Mouse (Mus musculus) embryonic facial prominence, embryonic 11.5 days (tissue): Measurements from ENCODE around the gene Xrn2. TPM values are rescaled to one million over a fixed set of nuclear protein-coding genes. Genes with fewer than 3 reads are reported as not detected.
A peak's percentile ranks its signal among the peaks of the same experiment; 100 is the strongest.

Experiments
- ATAC-seq: fragments of 200-750 bp; cut with Nextera tagmentation; replicated peaks from 2 replicates; pipeline ENCODE4 v1.8.0; 2017; ENCODE audit warnings: low read depth; ENCODE audit not compliant: insufficient number of reproducible peaks, low FRiP score, low TSS enrichment
- DNase-seq: peaks from one replicate; pipeline ENCODE4 v3.0.0-alpha.2; 2015; ENCODE audit warnings: low spot score
- H3K27ac ChIP-seq: fragments of 300-500 bp; sonication (generic); replicated peaks from 2 replicates; pipeline ENCODE4 v1.5.1; 2014; ENCODE audit warnings: mild to moderate bottlenecking, low read depth, low read length, control low read depth
- H3K27me3 ChIP-seq: fragments of 300-500 bp; sonication (generic); 2 replicates; pipeline ENCODE4 v1.6.1; 2014; ENCODE audit warnings: mild to moderate bottlenecking, low read length, moderate library complexity, mixed read lengths; ENCODE audit not compliant: control insufficient read depth, insufficient read depth
- H3K36me3 ChIP-seq: fragments of 300-500 bp; sonication (generic); replicated peaks from 2 replicates; pipeline ENCODE4 v1.6.1; 2014; ENCODE audit warnings: low read depth, mild to moderate bottlenecking, low read length, moderate library complexity, mixed read lengths; ENCODE audit not compliant: control insufficient read depth, insufficient read depth
- H3K4me1 ChIP-seq: fragments of 300-500 bp; sonication (generic); 2 replicates; pipeline ENCODE4 v1.6.1; 2014; ENCODE audit warnings: low read length, mixed read lengths; ENCODE audit not compliant: control insufficient read depth, insufficient read depth
- H3K4me2 ChIP-seq: fragments of 300-500 bp; sonication (generic); 2 replicates; pipeline ENCODE4 v1.6.1; 2014; ENCODE audit warnings: low read depth, mild to moderate bottlenecking, control low read depth, low read length, moderate library complexity
- H3K4me3 ChIP-seq: fragments of 300-500 bp; sonication (generic); 2 replicates; pipeline ENCODE4 v1.5.1; 2014; ENCODE audit warnings: low read depth, low read length, control low read depth
- H3K9ac ChIP-seq: fragments of 300-500 bp; sonication (generic); replicated peaks from 2 replicates; pipeline ENCODE4 v1.6.1; 2014; ENCODE audit warnings: mild to moderate bottlenecking, control low read depth, low read length
- H3K9me3 ChIP-seq: fragments of 300-500 bp; sonication (generic); replicated peaks from 2 replicates; pipeline ENCODE4 v1.6.1; 2016; ENCODE audit warnings: mild to moderate bottlenecking, low read length, inconsistent platforms, mixed read lengths; ENCODE audit not compliant: control insufficient read depth
- WGBS: fragments of 180-500 bp; shearing (Covaris S2); extraction: QIAGEN DNeasy Blood & Tissue Kit; methylation state at CpG from one replicate; pipeline ENCODE4 v1.1.7; 2014; 5-methylcytosine and 5-hydroxymethylcytosine counted together
- polyA plus RNA-seq: library from polyadenylated mRNA; unstranded; fragments of >200 nt; fragmentation: Nextera tagmentation; extraction: Ambion mirVana; gene quantifications from 2 replicates; pipeline ENCODE4 v1.2.1, GENCODE M21; 2014

Gene Xrn2
- polyA plus RNA-seq, 1 experiment from 2014 or later: 128 TPM

- no peak for DNase-seq
- no peaks in the 10 kb centered on the region for H3K36me3 ChIP-seq
- H3K4me2 ChIP-seq: no peak overlapping the region
- H3K9me3 ChIP-seq: no peaks in the 10 kb centered on the region
- no peak overlapping the region for H3K27ac ChIP-seq
- WGBS: 36% methylated on average over 1 of the region's 1 CpGs
- no peak overlapping the region for H3K4me3 ChIP-seq
- H3K9ac ChIP-seq: no peak overlapping the region
- ATAC-seq: no peak
- H3K27me3 ChIP-seq: no peaks in the 10 kb centered on the region
- H3K4me1 ChIP-seq: no peaks in the 10 kb centered on the region
Measured at GRCm38 (mm10) chr2:147069077-147069476, 56.3 kb downstream of the Xrn2 start.

DNA sequence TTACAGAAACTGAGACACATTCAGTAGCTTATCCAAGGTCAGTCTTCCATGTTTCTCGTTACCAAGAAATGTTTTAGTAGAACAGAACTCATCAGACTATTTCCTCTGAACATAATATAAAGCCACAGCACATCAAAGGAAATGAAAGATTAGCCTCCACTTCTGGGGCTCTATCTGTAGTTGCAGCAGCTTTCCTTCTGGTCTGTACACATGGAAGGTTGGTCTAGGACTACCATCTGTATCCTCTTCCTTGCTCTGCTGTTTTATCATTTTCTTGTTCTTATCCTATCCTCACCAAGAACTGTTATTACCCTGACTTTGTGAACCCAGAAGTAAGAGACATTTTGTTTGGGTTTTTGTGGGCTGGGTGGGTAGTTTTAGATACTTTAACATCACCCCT, 57.5 kb downstream of the Xrn2 start:
- no peak for ATAC-seq

DNA sequence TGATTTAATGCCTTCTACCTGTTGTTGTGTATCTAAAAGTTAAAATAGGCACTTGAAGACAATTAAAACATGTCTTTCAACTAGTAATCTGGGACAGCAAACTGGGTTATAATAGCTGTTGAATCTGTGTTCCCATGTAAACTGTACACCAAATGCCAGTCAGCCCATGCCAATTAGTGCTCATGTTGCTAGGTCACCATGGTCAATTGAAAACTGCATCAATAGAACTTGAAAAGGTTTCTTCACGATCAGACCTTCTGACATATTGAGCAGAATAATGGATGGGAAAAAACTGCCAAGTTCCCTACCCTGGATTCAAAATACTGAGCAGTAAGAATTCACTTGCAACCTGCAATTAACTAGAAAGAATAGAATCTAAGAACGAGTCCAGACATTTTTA, 61.2 kb downstream of the Xrn2 start:
- H3K9me3 ChIP-seq: no peaks in the 10 kb centered on the region
- ATAC-seq (no peak), DNase-seq (no peak)
- H3K4me3 ChIP-seq: no peak overlapping the region
- no peak overlapping the region for H3K9ac ChIP-seq
- WGBS: 72% methylated on average over 2 of the region's 2 CpGs
- no peaks in the 10 kb centered on the region for H3K27me3 ChIP-seq
- no peaks in the 10 kb centered on the region for H3K4me1 ChIP-seq
- no peak overlapping the region for H3K27ac ChIP-seq
- no peak overlapping the region for H3K4me2 ChIP-seq
- H3K36me3 ChIP-seq: no peaks in the 10 kb centered on the region

More for the DNA sequence above, 57.5 kb downstream of the Xrn2 start:
- no peak overlapping the region for H3K4me3 ChIP-seq
- no peak for DNase-seq
- no peak overlapping the region for H3K27ac ChIP-seq
- no peaks in the 10 kb centered on the region for H3K27me3 ChIP-seq
- no peak overlapping the region for H3K9ac ChIP-seq
- H3K4me1 ChIP-seq: no peaks in the 10 kb centered on the region
- no peak overlapping the region for H3K4me2 ChIP-seq
- H3K9me3 ChIP-seq: no peaks in the 10 kb centered on the region
- WGBS: 85% methylated on average over 1 of the region's 1 CpGs
- no peaks in the 10 kb centered on the region for H3K36me3 ChIP-seq

DNA sequence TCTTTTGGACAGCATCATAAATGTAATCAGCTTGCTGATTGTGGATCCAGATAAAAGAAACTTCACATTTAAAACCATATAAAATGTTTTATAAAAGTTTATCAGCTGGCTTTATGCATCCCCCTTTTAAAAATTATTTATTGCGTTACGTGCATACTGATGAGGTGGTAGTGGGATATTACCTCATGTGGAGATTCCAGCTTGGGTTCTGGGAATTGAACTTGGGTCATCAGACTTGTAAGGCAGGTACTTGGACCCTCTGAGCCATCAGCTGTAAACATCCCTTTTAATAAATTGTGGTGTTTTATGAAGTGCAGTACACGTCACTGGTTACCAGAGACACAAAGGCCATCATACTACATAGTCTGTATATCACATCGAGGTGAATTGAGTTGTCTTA, 61.6 kb downstream of the Xrn2 start:
- DNase-seq (no peak), ATAC-seq (no peak)
- 88% methylated on average over 4 of the region's 4 CpGs for WGBS
- H3K9me3 ChIP-seq: no peaks in the 10 kb centered on the region
- no peak overlapping the region for H3K27ac ChIP-seq
- no peaks in the 10 kb centered on the region for H3K4me1 ChIP-seq
- H3K9ac ChIP-seq: no peak overlapping the region
- H3K27me3 ChIP-seq: no peaks in the 10 kb centered on the region
- H3K4me2 ChIP-seq: no peak overlapping the region
- H3K4me3 ChIP-seq: no peak overlapping the region
- H3K36me3 ChIP-seq: no peaks in the 10 kb centered on the region

GRCm38 (mm10) chr2:147082391-147082790, 69.6 kb downstream of the Xrn2 start:
- DNase-seq (no peak), ATAC-seq (no peak)
- Histone ChIP-seq H3K9me3 (no peaks in the 10 kb centered on the region), H3K36me3 (no peaks in the 10 kb centered on the region), H3K4me2 (no peak overlapping the region), H3K9ac (no peak overlapping the region), H3K27me3 (peaks cover 38% of the 10 kb centered on the region), H3K4me1 (peaks cover 8% of the 10 kb centered on the region), H3K27ac (no peak overlapping the region), H3K4me3 (no peak overlapping the region)
- WGBS: 59% methylated on average over 4 of the region's 4 CpGs

- peaks cover 40% of the 10 kb centered on the region for H3K27me3 ChIP-seq
- 1% methylated on average over 64 of the region's 72 CpGs for WGBS
- ATAC-seq (peak; percentile 48), DNase-seq (peak; percentile 32)
- peak overlapping the region; percentile 2; the same call in 1 of the 2 replicates for H3K4me3 ChIP-seq
- no peak overlapping the region; the same call in 1 of the 2 replicates for H3K9ac ChIP-seq
- H3K4me1 ChIP-seq: peaks cover 8% of the 10 kb centered on the region
- no peak overlapping the region for H3K27ac ChIP-seq
- no peaks in the 10 kb centered on the region for H3K36me3 ChIP-seq
- H3K9me3 ChIP-seq: no peaks in the 10 kb centered on the region
- peak overlapping the region; percentile 7 for H3K4me2 ChIP-seq
Measured at GRCm38 (mm10) chr2:147083471-147084365, 70.9 kb downstream of the Xrn2 start.

DNA sequence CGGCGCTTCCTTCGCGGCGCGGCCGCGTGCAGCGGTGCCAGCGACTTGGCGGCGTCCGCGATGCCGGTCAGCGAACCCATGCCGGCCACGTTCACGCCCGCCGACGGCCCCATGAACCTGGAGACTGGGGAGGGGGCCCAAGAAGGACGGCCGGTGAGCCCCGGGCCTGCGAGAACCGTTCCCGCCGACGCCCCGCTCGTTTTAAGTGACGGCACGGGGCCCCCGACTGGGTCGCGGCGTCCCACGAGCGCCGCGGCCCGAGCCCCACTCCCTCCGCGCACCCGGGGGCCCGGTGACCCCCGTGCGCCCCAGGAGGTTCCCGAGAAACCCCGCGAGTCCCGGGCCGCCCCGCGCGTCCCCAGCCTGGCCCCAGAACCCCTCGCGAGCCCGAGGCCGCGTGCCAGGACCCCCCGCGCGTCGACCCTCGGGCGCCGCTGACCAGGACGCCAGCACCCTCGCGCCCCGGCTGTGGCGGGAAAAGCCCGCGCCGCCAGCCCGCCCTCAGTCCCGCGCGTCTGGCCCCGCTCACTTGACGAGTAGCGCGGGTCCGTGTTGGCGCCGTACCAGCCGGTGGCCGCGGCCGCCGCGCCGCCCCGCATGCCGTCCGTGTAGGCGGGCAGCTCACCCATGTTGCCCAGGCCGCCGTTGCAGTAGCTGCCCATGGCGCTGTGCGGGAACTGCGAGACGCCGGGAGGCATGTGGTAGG, 71.7 kb downstream of the Xrn2 start:
- DNase-seq (no peak), ATAC-seq (0 out of 2 replicates have a peak, but pooled peaks have one; percentile 45)
- H3K36me3 ChIP-seq: no peaks in the 10 kb centered on the region
- peak overlapping the region; percentile 39; the same call in 1 of the 2 replicates for H3K4me2 ChIP-seq
- peak overlapping the region; percentile 23 for H3K4me3 ChIP-seq
- no peaks in the 10 kb centered on the region for H3K9me3 ChIP-seq
- no peak overlapping the region for H3K27ac ChIP-seq
- under 1% methylated on average over 87 of the region's 106 CpGs for whole genome bisulfite sequencing
- H3K4me1 ChIP-seq: peaks cover 8% of the 10 kb centered on the region
- peaks cover 40% of the 10 kb centered on the region for H3K27me3 ChIP-seq
- H3K9ac ChIP-seq: peak overlapping the region; percentile 13
